Mouse (Mus musculus) midbrain, embryonic 11.5 days (tissue): ENCODE measurements at regions not wholly inside any gene's neighbourhood (a gene's known extent, or its start where the extent isn't known, plus 50 kb on each side); places are given as distances from the start of the nearest gene placed in this dataset.

Experiments used
- ATAC-seq: fragments of 200-750 bp; cut with Nextera tagmentation; 2 replicates; pipeline ENCODE4 v1.8.0; 2017; ENCODE audit warnings: moderate TSS enrichment, moderate library complexity; ENCODE audit not compliant: low FRiP score
- DNase-seq: peaks from one replicate; pipeline ENCODE4 v3.0.0; 2015; ENCODE audit warnings: low spot score; ENCODE audit errors: missing footprints
- H3K27ac ChIP-seq: fragments of 300-500 bp; sonication (generic); 2 replicates; pipeline ENCODE4 v1.5.1; 2014; ENCODE audit warnings: low read depth, low read length
- H3K27me3 ChIP-seq: fragments of 300-500 bp; sonication (generic); 2 replicates; pipeline ENCODE4 v1.6.1; 2014; ENCODE audit warnings: mild to moderate bottlenecking, low read length, moderate library complexity, mixed read lengths; ENCODE audit not compliant: control insufficient read depth, insufficient read depth
- H3K36me3 ChIP-seq: fragments of 300-500 bp; sonication (generic); 2 replicates; pipeline ENCODE4 v1.6.1; 2014; ENCODE audit warnings: mild to moderate bottlenecking, low read length, moderate library complexity, mixed read lengths; ENCODE audit not compliant: control insufficient read depth, insufficient read depth
- H3K4me1 ChIP-seq: fragments of 300-500 bp; sonication (generic); 2 replicates; pipeline ENCODE4 v1.6.1; 2014; ENCODE audit warnings: low read length; ENCODE audit not compliant: control insufficient read depth, insufficient read depth
- H3K4me2 ChIP-seq: fragments of 300-500 bp; sonication (generic); 2 replicates; pipeline ENCODE4 v1.6.1; 2014; ENCODE audit warnings: mild to moderate bottlenecking, moderate library complexity
- H3K4me3 ChIP-seq: fragments of 300-500 bp; sonication (generic); 2 replicates; pipeline ENCODE4 v1.5.1; 2014; ENCODE audit warnings: low read depth, low read length
- H3K9ac ChIP-seq: fragments of 300-500 bp; sonication (generic); 2 replicates; pipeline ENCODE4 v1.6.1; 2014; ENCODE audit warnings: low read length
- H3K9me3 ChIP-seq: fragments of 300-500 bp; sonication (generic); 2 replicates; pipeline ENCODE4 v1.6.1; 2016; ENCODE audit warnings: low read length; ENCODE audit not compliant: control insufficient read depth
- WGBS: fragments of 180-500 bp; shearing (Covaris S2); extraction: QIAGEN DNeasy Blood & Tissue Kit; methylation state at CpG from one replicate; pipeline ENCODE4 v1.1.7; 2014; 5-methylcytosine and 5-hydroxymethylcytosine counted together

DNA sequence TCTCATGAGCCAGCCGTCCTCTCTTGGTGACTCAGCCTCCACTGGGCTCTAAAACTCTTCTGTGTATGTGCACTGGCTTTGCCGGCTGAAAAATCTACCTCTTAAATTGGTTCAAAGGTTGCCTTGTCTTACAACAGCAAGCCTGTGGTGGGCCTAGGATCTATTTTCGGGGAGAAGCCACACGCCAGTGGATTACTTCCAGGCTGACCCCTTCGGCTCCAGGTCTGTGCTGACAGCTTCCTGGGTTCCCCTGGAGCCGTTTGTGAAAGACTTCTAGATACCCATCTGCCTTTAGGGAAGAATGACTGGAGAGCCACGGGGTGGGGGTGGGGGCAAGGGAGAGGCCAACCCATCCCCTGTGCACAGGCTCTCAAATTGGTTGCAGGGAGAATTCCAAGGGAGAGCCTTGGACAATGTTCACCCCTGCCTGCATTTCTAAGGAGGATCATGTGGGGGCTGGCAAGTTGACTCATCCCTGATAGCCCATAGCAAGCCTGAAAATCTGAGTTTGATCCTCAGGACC lies 90.3 kb downstream of the Smim20 start:
- Histone ChIP-seq H3K9me3 (no peaks in the 10 kb centered on the region), H3K36me3 (no peaks in the 10 kb centered on the region), H3K9ac (no peak overlapping the region), H3K4me3 (no peak overlapping the region), H3K4me2 (no peak overlapping the region), H3K27ac (no peak overlapping the region), H3K4me1 (peaks cover 2% of the 10 kb centered on the region; the same call in 1 of the 2 replicates), H3K27me3 (no peaks in the 10 kb centered on the region)
- DNase-seq (no peak), ATAC-seq (no peak)
- 75% methylated on average over 7 of the region's 7 CpGs for WGBS

DNA sequence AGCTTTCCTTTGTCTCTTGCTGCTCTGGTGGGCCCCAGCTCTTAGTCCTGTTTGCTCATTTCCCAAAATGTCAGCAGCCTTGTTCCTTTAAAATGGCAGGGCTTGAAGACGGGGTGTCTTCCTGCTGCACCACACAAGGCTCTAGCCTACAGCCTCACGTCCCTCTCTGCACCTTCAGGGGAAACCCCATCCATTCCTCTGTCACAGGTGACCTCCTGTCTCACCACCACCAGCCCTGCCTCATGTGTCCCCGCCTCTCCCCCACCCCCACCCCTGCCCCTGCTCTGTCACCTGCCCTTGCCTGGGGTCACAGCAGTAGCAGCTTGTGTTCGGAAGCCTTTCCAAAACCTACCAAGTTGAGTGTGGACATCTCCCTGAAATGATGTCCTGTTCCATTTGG lies 91.3 kb downstream of the Smim20 start:
- Histone ChIP-seq H3K36me3 (no peaks in the 10 kb centered on the region), H3K27ac (no peak overlapping the region), H3K4me1 (peaks cover 2% of the 10 kb centered on the region; the same call in 1 of the 2 replicates), H3K4me2 (no peak overlapping the region), H3K27me3 (no peaks in the 10 kb centered on the region), H3K9ac (no peak overlapping the region), H3K4me3 (no peak overlapping the region), H3K9me3 (no peaks in the 10 kb centered on the region)
- 73% methylated on average over 4 of the region's 4 CpGs for WGBS
- ATAC-seq (no peak), DNase-seq (no peak)

DNA sequence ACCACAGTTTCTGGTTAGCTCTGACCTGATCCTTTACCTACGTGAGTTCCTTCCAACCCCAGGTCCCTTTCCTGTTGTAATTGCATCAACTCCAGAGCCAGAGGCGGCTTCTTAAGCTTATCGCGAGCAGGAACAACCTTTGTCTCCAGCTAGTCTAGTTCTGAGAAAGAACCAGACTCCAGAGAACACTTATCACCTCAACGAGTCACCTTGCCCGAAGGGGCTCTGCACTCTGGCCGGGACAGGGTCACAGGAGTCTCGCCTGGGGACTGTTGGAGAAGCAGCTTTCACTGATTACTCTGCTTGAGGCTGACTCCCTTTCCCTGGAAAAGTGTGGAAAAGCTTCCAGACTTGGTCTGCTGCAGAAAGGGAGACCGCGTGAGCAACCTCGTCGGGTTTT lies 93.0 kb downstream of the Smim20 start:
- no peak overlapping the region for H3K4me2 ChIP-seq
- WGBS = 92% methylated on average over 12 of the region's 12 CpGs
- no peaks in the 10 kb centered on the region for H3K27me3 ChIP-seq

DNA sequence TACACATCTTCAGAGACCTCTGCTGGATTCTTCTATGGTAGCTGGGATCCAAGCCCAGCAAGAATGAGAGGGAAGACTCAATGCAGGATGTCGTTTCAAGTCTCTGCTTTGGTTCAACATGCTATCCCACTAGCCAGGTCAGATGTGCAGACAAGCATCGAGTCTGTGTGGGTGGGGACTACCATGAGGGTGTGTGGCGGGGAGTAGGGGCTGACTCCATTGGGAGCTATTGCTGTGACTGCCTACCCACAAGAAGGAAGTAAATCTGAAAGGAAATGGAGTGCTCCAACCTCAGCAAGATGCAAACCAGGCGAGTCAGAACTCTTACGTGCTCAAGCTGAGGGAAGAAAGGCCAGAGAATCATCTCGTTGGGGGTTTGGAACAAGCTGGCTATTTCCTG lies 94.4 kb downstream of the Smim20 start:
- Histone ChIP-seq H3K4me1 (no peaks in the 10 kb centered on the region), H3K27ac (no peak overlapping the region), H3K27me3 (no peaks in the 10 kb centered on the region), H3K36me3 (no peaks in the 10 kb centered on the region), H3K4me3 (no peak overlapping the region), H3K4me2 (no peak overlapping the region), H3K9me3 (no peaks in the 10 kb centered on the region), H3K9ac (no peak overlapping the region)
- ATAC-seq (no peak), DNase-seq (no peak)
- 86% methylated on average over 6 of the region's 6 CpGs for WGBS

More for the DNA sequence above, 93.0 kb downstream of the Smim20 start:
- Histone ChIP-seq H3K36me3 (no peaks in the 10 kb centered on the region), H3K4me1 (peaks cover 2% of the 10 kb centered on the region; the same call in 1 of the 2 replicates), H3K9ac (no peak overlapping the region), H3K9me3 (no peaks in the 10 kb centered on the region), H3K4me3 (no peak overlapping the region), H3K27ac (no peak overlapping the region)
- DNase-seq (no peak), ATAC-seq (no peak)

DNA sequence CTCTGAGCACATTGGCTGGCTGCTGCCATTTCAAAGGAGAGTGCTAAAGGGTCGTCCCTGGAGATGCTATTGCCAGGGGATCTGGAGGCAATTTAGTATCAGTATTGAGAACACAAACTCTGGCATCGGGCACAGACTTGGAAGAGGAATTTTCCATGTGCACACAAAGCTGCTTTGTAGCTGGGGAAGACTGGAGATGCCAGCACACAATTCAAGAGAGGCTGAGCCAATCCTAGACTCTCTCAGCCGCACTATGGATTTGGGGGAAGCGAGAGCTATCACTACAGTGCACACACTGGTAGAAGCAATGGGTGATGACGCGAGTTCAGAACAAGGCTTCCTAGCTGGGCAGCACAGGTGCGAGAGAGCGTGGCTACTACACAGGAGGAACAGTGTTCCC lies 97.0 kb downstream of the Smim20 start:
- no peak for ATAC-seq
- H3K36me3 ChIP-seq = no peaks in the 10 kb centered on the region
- H3K27ac ChIP-seq = no peak overlapping the region
- H3K4me1 ChIP-seq = no peaks in the 10 kb centered on the region
- no peak overlapping the region for H3K9ac ChIP-seq
- H3K27me3 ChIP-seq = no peaks in the 10 kb centered on the region
- H3K4me2 ChIP-seq = no peak overlapping the region
- no peak for DNase-seq
- H3K4me3 ChIP-seq = no peak overlapping the region
- WGBS = 86% methylated on average over 8 of the region's 8 CpGs
- H3K9me3 ChIP-seq = no peaks in the 10 kb centered on the region

DNA sequence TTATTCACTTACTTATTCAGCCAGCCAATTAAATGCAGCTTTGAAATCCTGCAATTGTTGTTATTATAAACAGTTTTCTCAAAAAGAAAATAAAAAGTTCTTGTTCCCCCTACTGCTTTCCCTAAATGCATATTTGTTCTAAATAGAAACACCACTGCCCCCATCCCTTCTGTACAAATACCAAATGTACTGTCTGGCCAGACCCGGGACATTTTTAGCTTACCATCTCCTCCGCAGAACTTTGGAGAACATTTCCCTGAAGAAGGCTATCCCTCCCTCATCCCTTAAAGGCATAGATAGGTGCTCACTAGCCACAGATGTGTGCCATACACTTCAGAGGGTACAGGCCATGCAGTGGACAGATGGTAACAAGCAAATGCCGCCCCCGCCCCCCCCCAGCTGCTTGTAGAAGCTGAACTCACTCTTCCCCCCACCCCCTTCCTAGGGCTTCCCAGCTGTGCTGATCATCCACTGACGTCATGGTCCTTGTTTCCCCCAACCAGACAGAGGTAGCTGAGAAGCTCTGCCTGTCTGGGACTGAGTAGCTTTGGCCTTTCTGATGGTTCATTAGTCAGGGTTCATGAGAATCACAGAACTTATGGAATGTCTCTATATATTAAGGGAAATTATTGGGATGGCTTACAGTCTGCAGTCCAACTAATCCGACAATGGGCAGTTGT lies 98.9 kb upstream of the Rbpj start:
- ATAC-seq (no peak), DNase-seq (no peak)
- WGBS = 86% methylated on average over 6 of the region's 6 CpGs
- Histone ChIP-seq H3K27ac (no peak overlapping the region), H3K9ac (no peak overlapping the region), H3K27me3 (no peaks in the 10 kb centered on the region), H3K4me3 (no peak overlapping the region), H3K4me2 (no peak overlapping the region), H3K36me3 (no peaks in the 10 kb centered on the region), H3K9me3 (no peaks in the 10 kb centered on the region), H3K4me1 (no peaks in the 10 kb centered on the region)

DNA sequence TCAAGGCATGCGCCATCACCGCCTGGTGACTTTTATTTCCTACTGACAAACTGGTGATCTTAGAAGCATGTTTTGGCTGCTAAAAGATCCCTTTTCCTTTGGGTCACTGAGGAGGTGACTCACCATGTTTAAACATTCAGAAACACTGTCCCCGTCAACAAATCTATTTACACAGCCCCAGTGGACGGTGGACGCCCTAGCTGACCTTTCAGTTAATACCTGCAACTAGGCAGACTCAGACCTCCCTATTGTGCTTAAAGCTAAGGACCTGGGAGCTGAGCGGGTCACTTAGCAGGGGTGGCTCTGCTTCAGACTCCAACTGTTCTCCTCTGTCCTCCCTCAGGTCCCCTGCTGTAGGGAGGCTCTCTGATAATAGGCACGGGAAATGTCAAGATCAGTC lies 95.7 kb upstream of the Rbpj start:
- Histone ChIP-seq H3K4me3 (no peak overlapping the region), H3K4me1 (no peaks in the 10 kb centered on the region), H3K4me2 (no peak overlapping the region), H3K27ac (no peak overlapping the region), H3K27me3 (no peaks in the 10 kb centered on the region), H3K36me3 (no peaks in the 10 kb centered on the region), H3K9me3 (no peaks in the 10 kb centered on the region), H3K9ac (no peak overlapping the region)
- no peak for DNase-seq
- no peak for ATAC-seq
- 79% methylated on average over 7 of the region's 7 CpGs for WGBS

DNA sequence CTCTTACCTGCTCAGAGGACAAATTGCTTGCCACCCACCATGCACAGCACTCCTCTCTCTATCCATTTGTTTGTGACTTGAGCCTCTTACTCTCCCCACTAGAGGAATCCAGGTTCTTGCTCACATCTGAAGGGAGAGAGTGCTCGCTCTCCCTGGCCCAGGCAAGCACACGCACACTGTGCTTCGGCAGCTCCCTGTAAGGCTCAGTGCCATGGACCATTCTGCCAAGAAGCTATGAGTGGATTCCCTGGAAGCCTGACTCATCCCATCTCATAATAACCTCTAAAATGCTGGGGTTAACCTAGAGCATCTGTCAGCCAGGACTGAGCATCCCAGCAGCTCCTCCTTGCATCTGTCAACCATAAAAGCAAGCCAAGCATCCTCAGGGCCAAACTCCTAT lies 94.3 kb upstream of the Rbpj start:
- WGBS = 95% methylated on average over 3 of the region's 3 CpGs
- H3K27me3 ChIP-seq = no peaks in the 10 kb centered on the region

DNA sequence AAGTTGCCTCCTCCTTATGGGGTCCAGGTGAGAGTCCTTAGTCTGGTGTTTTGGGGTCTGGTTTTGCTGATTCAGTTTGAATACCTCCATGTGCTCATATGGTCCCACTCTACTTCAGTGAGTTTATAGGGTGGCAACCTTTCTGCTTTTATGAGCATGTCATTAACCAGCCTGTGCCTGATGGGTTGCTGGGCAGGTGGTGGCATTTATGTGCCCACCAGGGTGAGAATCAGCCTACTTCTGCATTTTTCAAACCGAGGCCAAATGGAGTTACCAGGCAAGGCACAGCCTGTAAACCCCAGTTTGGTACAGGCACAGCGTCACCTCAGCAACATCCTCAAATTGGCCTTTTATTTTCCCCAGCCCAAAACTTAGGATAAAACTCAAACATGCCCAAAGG lies 92.6 kb upstream of the Rbpj start:
- Histone ChIP-seq H3K27me3 (no peaks in the 10 kb centered on the region), H3K9me3 (no peaks in the 10 kb centered on the region), H3K4me2 (no peak overlapping the region), H3K4me3 (no peak overlapping the region), H3K27ac (no peak overlapping the region), H3K36me3 (no peaks in the 10 kb centered on the region), H3K9ac (no peak overlapping the region), H3K4me1 (no peaks in the 10 kb centered on the region)
- no peak for DNase-seq
- ATAC-seq = no peak
- 91% methylated on average over 2 of the region's 2 CpGs for WGBS

More for the DNA sequence above, 94.3 kb upstream of the Rbpj start:
- DNase-seq = no peak
- no peaks in the 10 kb centered on the region for H3K36me3 ChIP-seq
- H3K27ac ChIP-seq = no peak overlapping the region
- H3K4me1 ChIP-seq = no peaks in the 10 kb centered on the region
- no peak for ATAC-seq
- H3K9ac ChIP-seq = no peak overlapping the region
- H3K4me3 ChIP-seq = no peak overlapping the region
- H3K9me3 ChIP-seq = no peaks in the 10 kb centered on the region
- no peak overlapping the region for H3K4me2 ChIP-seq
